Mouse (Mus musculus): ENCODE results near the gene B230104I21Rik.

DNA sequence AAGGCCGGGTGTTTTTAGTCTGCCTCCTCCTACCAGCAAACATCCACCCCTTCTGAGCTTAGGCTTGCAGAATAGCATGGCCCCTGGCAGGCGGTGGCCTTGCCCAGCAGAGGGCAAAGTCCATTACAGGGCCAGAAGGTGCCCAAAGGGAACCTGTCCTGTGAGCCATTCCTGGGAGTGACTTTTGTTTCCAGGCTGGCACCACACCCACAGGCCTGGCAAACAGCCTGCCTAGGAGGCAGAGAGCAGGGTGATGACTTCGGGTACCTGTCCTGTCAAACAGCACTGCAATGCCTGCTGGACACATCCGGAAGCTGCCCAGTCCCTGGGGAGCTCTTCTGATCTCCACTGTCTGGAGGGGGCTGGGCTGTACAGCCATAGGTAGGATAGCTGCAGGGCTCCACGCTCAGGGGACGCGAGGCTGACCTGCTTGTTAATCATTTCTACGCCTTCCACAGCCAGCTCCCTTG, 41.6 kb upstream of the B230104I21Rik start:
- TF ChIP-seq POLR2A (IDR thresholded peaks at IDR 0.05; ENCODE audit: borderline replicate concordance, extremely low read depth, low read depth, low read length) (no peak), CTCF (IDR thresholded peaks at IDR 0.05; ENCODE audit: insufficient read depth, low read length) (no peak)

All from lung, adult 2 months (tissue).